Mouse (Mus musculus) thymus, adult 2 months (tissue): ENCODE data around the gene Il18rap. TPM values are rescaled to one million over a fixed set of nuclear protein-coding genes. Genes with fewer than 3 reads are reported as not detected.

Experiments used
- DNase-seq: peaks from one replicate; pipeline ENCODE4 v3.0.0; 2021
- H3K27ac ChIP-seq: fragments of 200-500 bp; 2 replicates; pipeline ENCODE4 v1.5.1; 2012; ENCODE audit warnings: low read length, control low read depth; ENCODE audit not compliant: control insufficient read depth, insufficient read depth
- H3K27me3 ChIP-seq: fragments of 200-500 bp; 2 replicates; pipeline ENCODE4 v1.6.1; 2012; ENCODE audit warnings: mild to moderate bottlenecking, low read length, moderate library complexity, mixed read lengths; ENCODE audit not compliant: control insufficient read depth, insufficient read depth
- H3K36me3 ChIP-seq: fragments of 200-500 bp; 2 replicates; pipeline ENCODE4 v1.6.1; 2012; ENCODE audit warnings: mild to moderate bottlenecking, low read length, moderate library complexity; ENCODE audit not compliant: control insufficient read depth, insufficient read depth
- H3K4me1 ChIP-seq: fragments of 200-500 bp; replicated peaks from 2 replicates; pipeline ENCODE4 v1.6.1; 2012; ENCODE audit warnings: low read length; ENCODE audit not compliant: control insufficient read depth, insufficient read depth
- H3K4me3 ChIP-seq: fragments of 200-500 bp; 2 replicates; pipeline ENCODE4 v1.5.1; 2012; ENCODE audit warnings: mild to moderate bottlenecking, low read length, control low read depth, moderate library complexity; ENCODE audit not compliant: control insufficient read depth, insufficient read depth
- CTCF ChIP-seq: fragments of 200-500 bp; IDR thresholded peaks from 2 replicates; pipeline ENCODE4 v1.5.1; 2012; ENCODE audit warnings: mild to moderate bottlenecking, control low read depth, low read length, moderate library complexity, borderline replicate concordance; ENCODE audit not compliant: control insufficient read depth, poor library complexity, insufficient read depth; ENCODE audit errors: extremely low read depth
- POLR2A ChIP-seq: fragments of 200-500 bp; IDR thresholded peaks from 2 replicates; pipeline ENCODE4 v1.6.1; 2012; ENCODE audit warnings: mild to moderate bottlenecking, low read length, control low read depth, moderate library complexity; ENCODE audit not compliant: control insufficient read depth, poor library complexity, insufficient read depth; ENCODE audit errors: extremely low read depth
- WGBS: fragments of 180-500 bp; shearing (Covaris S2); methylation state at CpG from one replicate; pipeline ENCODE4 v1.1.7; 2018; 5-methylcytosine and 5-hydroxymethylcytosine counted together
- polyA plus RNA-seq: library from polyadenylated mRNA; depleted of rRNA; stranded (reverse); fragments of >200 nt; gene quantifications from 2 replicates; pipeline ENCODE4 v1.2.3, GENCODE M21; 2012

Il18rap gene
- polyA plus RNA-seq, 1 experiment, result 0.67 TPM

GRCm38 (mm10) chr1:40529287-40529686 is 14.1 kb downstream of the Il18rap start:
- no peaks in the 10 kb centered on the region for H3K27me3 ChIP-seq
- 88% methylated on average over 5 of the region's 5 CpGs for WGBS
- TF ChIP-seq POLR2A, result no peak
- TF ChIP-seq CTCF, result no peak
- no peaks in the 10 kb centered on the region for H3K4me1 ChIP-seq
- DNase-seq, result no peak
- H3K36me3 ChIP-seq, result no peaks in the 10 kb centered on the region
- no peak overlapping the region for H3K27ac ChIP-seq
- H3K4me3 ChIP-seq, result no peak overlapping the region

DNA sequence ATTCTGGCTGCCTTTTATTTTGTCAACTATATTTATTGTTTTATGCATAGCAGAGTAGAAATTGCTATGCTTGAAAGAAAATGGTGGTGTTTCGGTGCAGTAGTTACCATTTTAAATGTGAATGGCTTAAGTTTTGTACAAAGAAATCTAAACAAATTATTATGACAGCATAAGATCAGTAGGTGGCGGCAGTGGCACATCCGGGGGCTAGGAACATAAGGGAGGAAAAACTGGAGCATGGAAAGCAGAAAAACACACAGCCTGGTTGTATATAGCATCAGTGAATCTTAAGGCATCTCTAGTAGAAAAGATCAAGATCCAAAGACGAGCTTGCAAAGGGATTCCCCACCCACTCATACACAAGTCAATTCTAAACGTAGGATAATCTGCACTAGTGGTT is 22.4 kb downstream of the Il18rap start:
- no peak for TF ChIP-seq CTCF
- no peak for TF ChIP-seq POLR2A
- H3K27me3 ChIP-seq, result no peaks in the 10 kb centered on the region
- H3K4me3 ChIP-seq, result no peak overlapping the region
- no peaks in the 10 kb centered on the region for H3K4me1 ChIP-seq
- DNase-seq, result no peak
- 97% methylated on average over 5 of the region's 5 CpGs for WGBS
- H3K27ac ChIP-seq, result no peak overlapping the region
- no peaks in the 10 kb centered on the region for H3K36me3 ChIP-seq

DNA sequence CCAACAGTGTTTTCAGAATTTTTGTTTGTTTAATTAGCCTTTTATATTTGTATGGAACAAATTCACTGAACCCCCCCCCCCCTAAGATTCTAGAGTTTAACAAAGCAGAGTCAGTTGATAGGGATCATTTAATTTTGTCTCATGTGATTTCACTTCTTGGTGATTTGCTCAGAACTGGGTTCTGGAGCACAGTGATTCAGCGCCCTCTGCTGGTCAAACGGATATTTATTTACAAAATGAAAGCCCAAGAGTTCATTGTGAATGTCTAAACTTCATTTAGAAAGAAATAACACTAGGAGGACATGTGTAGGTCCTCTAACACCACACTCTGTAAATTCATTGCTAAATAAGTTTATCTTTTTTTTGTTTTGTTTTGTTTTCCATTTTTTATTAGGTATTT is 29.5 kb downstream of the Il18rap start:
- H3K27ac ChIP-seq, result no peak overlapping the region
- no peak overlapping the region for H3K4me3 ChIP-seq
- TF ChIP-seq POLR2A (no peak), CTCF (no peak)
- peak; percentile 60 for DNase-seq
- no peaks in the 10 kb centered on the region for H3K27me3 ChIP-seq
- no peaks in the 10 kb centered on the region for H3K36me3 ChIP-seq
- 0% methylated on average over 2 of the region's 2 CpGs for WGBS
- no peaks in the 10 kb centered on the region for H3K4me1 ChIP-seq

DNA sequence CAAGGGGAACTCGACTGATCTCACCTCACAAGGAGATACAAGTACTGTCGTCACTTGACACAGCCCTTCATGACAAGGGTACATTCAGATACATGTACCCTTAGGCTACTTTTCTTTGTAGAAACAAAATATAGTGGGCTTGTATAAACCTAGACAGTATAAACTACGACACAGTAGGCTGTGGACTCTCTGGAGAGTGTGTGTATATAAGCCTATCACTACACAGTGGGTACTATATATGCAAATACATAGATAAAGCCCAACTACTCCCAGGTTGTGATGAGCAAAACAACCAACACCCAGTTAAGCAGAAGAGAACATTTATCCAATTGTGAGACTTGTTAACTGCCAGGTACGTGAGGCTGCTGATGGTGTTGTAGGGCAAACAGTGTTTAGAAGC is 31.5 kb downstream of the Il18rap start:
- Histone ChIP-seq H3K27ac (no peak overlapping the region), H3K27me3 (no peaks in the 10 kb centered on the region), H3K4me3 (no peak overlapping the region), H3K36me3 (no peaks in the 10 kb centered on the region), H3K4me1 (no peaks in the 10 kb centered on the region)
- 94% methylated on average over 4 of the region's 4 CpGs for WGBS
- TF ChIP-seq POLR2A (no peak), CTCF (no peak)
- no peak for DNase-seq

GRCm38 (mm10) chr1:40547064-40547572 is 32.0 kb downstream of the Il18rap start:
- Histone ChIP-seq H3K27ac (no peak overlapping the region), H3K4me1 (no peaks in the 10 kb centered on the region), H3K27me3 (no peaks in the 10 kb centered on the region), H3K36me3 (no peaks in the 10 kb centered on the region), H3K4me3 (no peak overlapping the region)
- DNase-seq, result no peak
- no peak for TF ChIP-seq CTCF
- no peak for TF ChIP-seq POLR2A
- WGBS, result 95% methylated on average over 11 of the region's 11 CpGs

- no peaks in the 10 kb centered on the region for H3K36me3 ChIP-seq
- no peak overlapping the region for H3K4me3 ChIP-seq
- H3K4me1 ChIP-seq, result no peaks in the 10 kb centered on the region
- no peak overlapping the region for H3K27ac ChIP-seq
- no peaks in the 10 kb centered on the region for H3K27me3 ChIP-seq
- no peak for DNase-seq
- 89% methylated on average over 10 of the region's 10 CpGs for WGBS
- TF ChIP-seq POLR2A (no peak), CTCF (no peak)
Measured at GRCm38 (mm10) chr1:40547762-40548161, 32.6 kb downstream of the Il18rap start.

DNA sequence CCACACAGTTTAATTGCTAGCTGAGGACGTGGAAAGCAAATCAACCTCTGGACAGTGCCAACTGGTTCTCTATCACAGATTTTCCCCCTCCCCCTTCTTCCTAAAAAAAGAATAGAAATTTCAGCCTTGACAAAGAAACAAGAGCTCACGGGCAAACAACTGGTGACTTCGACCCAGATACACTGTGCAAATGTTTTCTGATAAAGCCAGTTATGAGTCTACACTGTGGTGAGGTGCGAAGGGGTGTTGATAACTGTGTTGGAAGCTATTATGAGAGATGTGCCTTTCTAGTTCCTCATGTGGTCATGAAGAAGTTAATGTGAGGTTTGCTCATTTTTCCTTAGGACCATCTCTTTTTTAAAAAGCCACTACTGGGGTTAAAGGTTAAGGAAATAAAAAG is 54.2 kb downstream of the Il18rap start:
- no peaks in the 10 kb centered on the region for H3K36me3 ChIP-seq
- 91% methylated on average over 4 of the region's 4 CpGs for WGBS
- no peaks in the 10 kb centered on the region for H3K27me3 ChIP-seq
- no peak overlapping the region for H3K4me3 ChIP-seq
- no peak for TF ChIP-seq POLR2A
- TF ChIP-seq CTCF, result no peak
- H3K27ac ChIP-seq, result no peak overlapping the region
- H3K4me1 ChIP-seq, result no peaks in the 10 kb centered on the region
- no peak for DNase-seq
